Mouse (Mus musculus) granulocyte monocyte progenitor cell, adult 5-6 weeks (primary cell): ENCODE results near the gene Cd8a. TPM values are rescaled to one million over a fixed set of nuclear protein-coding genes. Genes with fewer than 3 reads are reported as not detected.
A peak's percentile ranks its signal among the peaks of the same experiment; 100 is the strongest.

Experiments used
- ATAC-seq: replicated peaks from 2 replicates; pipeline ENCODE4 v1.8.0; 2016; ENCODE audit warnings: mild to moderate bottlenecking, moderate TSS enrichment, inconsistent platforms; ENCODE audit not compliant: poor library complexity, severe bottlenecking
- total RNA-seq, 2 experiments: library from RNA; stranded (forward) in 1 of 2; stranded (reverse) in 1 of 2; fragments of 200-712, 200-1000 nt in 1 of 2; fragments of >200 nt in 1 of 2; fragmentation: Nextera tagmentation in 1 of 2; gene quantifications; 2 replicates each; pipeline ENCODE4 v1.2.3; 2014 to 2017

Cd8a gene
- total RNA-seq, 2 experiments from 2014 or later = not detected

DNA sequence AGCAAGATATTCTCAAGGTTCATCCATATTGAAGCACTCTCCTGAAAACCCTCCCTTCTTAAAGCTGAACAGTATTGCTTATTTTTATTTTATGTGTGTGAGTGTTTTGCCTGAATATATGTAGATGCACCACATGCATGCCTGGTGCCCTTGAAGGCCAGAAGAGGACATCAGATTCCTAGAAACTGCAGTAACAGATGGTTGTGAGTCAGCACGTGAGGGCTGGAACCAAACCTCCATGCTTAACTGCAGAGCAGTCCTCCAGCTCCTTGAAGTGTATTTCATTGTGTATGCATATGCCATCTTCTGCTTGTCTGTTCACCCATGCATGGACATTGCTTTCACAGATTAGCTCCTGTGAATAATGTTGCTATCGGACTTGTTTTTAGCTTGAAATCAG, 9.2 kb upstream of the Cd8a start:
- no peak for ATAC-seq

- ATAC-seq = no peak
Measured at GRCm38 (mm10) chr6:71369416-71369815, 3.8 kb upstream of the Cd8a start.

GRCm38 (mm10) chr6:71371085-71371605, 2.1 kb upstream of the Cd8a start:
- ATAC-seq = no peak

DNA sequence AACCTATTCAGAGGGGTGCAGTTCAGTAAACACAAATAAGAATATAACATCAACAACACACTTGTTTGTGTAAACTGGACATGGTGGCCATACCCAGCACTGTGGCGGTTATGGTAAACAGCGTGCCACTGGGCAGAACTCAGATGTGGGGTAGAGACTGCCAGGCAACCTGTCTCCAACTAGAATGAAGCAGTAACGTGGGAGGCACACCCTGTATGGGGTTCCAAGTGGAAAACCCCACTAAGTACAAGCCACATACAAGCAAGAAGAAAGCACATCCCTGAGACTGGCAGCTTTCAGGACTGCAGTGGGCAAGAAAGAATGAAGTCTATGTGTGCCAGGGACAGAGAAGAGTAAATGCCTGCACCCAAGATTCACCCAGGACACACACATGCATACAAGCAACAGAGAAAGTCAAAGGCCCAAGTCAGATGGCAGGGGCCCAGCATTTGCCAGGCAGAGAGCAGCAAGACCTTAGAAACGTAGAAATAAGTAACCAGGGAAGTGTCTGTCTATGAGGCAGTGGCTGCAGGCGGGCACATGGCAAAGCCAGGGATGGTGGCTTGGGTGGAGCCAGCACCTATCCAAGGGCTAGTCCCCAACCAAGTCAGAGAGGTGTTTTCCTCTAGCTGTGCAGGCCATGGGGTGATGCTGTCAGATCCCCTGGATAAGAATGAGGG, 1.0 kb upstream of the Cd8a start:
- ATAC-seq = no peak

GRCm38 (mm10) chr6:71374311-71374829, 1.1 kb downstream of the Cd8a start:
- no peak for ATAC-seq

GRCm38 (mm10) chr6:71374921-71375320, 1.7 kb downstream of the Cd8a start:
- no peak for ATAC-seq

DNA sequence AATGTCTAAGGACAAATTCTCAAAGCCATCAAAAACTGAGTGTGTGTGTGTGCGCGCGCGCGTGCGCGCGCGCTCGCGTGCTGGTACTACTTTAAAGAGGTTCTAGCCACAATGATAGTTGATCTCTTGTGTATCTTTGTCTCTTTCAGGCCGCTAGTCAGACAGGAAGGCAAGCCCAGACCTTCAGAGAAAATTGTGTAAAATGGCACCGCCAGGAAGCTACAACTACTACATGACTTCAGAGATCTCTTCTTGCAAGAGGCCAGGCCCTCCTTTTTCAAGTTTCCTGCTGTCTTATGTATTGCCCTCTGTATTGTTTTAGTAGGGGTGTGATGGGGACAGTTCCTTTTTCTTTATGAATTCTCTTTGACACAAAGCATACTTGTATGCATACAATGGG, 3.5 kb downstream of the Cd8a start:
- no peak for ATAC-seq

- no peak for ATAC-seq
Measured at GRCm38 (mm10) chr6:71381654-71382053, 8.4 kb downstream of the Cd8a start.

DNA sequence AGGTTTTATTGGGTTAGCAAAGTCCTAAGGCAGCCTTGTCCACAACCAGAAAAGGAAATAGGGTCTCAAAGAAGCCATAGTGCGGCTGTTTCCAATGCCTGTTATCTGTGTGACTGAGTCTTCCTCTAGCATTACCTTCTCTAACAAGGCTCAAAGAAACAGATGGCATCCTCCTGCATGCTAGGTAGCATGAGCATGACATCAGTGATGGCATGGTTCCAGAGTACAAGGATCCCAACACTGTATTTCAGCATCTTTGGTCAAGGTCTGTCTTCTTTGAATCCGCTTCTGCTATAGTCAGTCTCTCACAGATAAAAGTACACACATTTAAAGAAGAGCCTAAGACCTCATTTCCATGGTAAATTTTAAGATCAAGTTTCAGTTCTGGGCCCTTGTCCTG, 17.3 kb downstream of the Cd8a start:
- ATAC-seq = no peak

DNA sequence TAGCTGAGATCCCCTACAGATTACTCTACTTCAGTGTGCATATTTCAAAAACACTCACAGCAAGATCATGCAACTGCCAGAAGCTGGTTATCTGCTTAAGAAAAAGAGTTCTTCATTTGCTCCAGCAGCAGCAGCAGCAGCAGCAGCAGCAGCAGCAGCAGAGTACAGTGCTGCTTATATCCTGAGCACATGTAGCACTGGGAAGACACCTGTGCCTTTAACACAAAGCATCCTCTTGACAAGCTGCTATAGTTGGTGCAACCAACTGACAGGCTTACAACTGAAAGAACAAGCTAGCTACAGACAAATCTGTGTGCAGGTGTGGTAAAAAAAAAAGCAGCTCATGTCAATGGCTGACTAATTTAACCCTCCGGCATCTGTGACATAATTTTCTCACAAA, 22.8 kb downstream of the Cd8a start:
- no peak for ATAC-seq

DNA sequence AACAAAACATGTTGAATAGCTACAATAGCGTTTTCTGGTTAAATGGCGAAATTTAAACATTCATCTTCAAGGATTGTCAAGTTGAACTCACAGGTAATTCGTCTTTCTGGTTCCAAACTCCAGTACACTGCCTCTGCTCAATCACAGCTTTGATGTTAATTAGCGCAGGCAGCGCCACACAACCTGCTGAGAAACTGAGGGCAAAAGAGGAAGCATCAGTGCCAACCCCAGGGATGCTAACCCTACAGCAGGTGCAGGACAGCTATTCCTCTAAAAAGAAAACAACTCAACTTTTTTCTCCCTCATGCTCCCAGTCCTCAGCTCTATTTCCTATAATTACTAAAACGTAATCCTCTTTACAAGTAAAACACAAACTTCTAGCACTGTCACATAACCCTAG, 23.5 kb downstream of the Cd8a start:
- ATAC-seq = no peak

DNA sequence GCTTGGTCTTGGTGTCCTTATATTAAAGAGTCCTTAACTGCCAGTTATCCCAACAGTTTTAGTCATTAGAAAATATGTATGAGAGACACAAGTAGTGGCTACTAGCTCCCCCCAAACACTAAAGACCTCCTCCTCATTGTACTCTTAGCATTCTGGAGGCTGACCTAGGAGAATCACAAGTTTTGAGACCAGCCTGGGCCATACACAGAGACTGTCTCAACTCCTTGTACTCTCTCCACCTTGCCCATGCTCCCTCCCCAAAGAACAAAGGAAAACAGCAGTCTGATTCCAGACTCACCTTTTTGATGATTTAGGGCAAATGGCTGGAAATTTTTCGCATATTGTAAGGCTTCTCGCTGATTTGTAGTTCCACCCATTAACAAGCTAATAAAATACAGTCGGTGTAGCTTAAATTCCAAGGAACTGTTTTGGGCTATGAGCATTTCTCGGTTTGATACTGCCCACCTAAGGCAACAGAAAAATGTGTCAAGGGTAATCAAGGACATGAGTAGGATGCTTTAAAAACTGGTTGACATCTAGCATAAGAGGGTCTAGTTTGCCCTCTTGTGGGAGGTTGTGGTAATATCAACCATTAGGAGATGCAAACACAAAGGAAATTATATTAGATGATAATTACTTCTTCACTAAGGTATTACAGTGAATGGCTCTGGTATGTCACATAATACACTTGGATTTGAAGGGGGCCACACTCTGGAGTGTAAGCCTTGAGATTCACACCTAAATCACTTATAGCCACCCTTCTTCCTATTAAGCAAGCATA, 25.8 kb downstream of the Cd8a start:
- ATAC-seq = peak; percentile 25; the same call in 1 of the 2 replicates

GRCm38 (mm10) chr6:71414624-71415023, 41.4 kb downstream of the Cd8a start:
- ATAC-seq = no peak

GRCm38 (mm10) chr6:71415446-71415845, 42.2 kb downstream of the Cd8a start:
- no peak for ATAC-seq

- peak; percentile 96 for ATAC-seq
Measured at GRCm38 (mm10) chr6:71418874-71419273, 45.6 kb downstream of the Cd8a start.

GRCm38 (mm10) chr6:71420848-71421247, 47.6 kb downstream of the Cd8a start:
- ATAC-seq = no peak

DNA sequence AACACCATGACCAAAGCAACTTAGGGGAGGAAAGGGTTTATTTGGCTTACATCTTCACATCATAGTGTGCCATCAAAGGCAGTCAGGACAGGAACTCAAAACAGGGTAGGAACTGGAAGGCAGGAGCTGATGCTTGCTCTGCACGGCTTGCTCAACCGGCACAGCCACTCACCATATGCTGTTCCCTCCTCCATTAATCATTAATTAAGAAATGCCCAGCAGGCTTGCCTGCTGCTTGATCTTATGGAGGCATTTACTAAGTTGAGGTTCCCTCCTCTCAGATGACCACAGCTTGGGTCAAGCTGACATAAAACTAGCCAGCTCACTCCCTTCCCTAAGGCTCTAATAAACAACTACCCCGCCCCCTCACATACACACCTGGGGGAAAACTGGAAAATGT, 48.9 kb downstream of the Cd8a start:
- no peak for ATAC-seq

- no peak for ATAC-seq
Measured at GRCm38 (mm10) chr6:71423116-71423515, 49.9 kb downstream of the Cd8a start.

- ATAC-seq = no peak
Measured at GRCm38 (mm10) chr6:71425681-71426080, 52.5 kb downstream of the Cd8a start.

GRCm38 (mm10) chr6:71427996-71428725, 54.9 kb downstream of the Cd8a start:
- ATAC-seq = no peak
